Mouse (Mus musculus) T-helper 17 cell (primary cell): ENCODE measurements around the gene Snx10.

Source experiments
- in situ Hi-C, 2 experiments: fragments of 300-600 bp; cut with MboI, MseI; formaldehyde crosslinking; loops; 1 replicate in 1 of 2; 2 replicates in 1 of 2; pipeline ENCODE4 v1.15.1; 2025; ENCODE audit warnings: high pct_unique_total_duplicates in 2 of 2

The Snx10 gene

DNA sequence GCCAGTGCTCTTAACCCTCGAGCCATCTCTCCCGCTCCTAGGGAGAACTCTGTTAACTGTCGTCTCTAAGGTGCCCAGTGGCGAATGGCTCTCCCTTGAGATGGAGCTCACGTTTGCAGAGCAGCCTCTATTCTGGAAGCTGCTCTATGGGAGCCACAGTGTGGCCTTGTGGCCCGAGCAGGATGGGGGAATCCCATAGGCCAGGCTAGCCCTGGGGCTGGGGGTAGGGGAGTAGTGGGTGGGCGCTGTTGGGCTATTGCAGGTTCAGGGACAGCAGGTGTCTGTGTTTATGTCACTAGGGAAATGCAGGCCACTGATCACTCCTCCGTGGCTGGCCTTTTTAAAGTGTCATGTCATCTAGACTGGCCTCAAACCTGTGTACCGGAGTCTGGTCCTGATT, 58.4 kb downstream of the Snx10 start:
- in situ Hi-C loops, result loop anchor here in 1 of 2 experiments (5.0 to 10.0 kb wide), 2 partner anchors 75 to 643 kb away; partner anchors contain the start of gene Hoxa7

DNA sequence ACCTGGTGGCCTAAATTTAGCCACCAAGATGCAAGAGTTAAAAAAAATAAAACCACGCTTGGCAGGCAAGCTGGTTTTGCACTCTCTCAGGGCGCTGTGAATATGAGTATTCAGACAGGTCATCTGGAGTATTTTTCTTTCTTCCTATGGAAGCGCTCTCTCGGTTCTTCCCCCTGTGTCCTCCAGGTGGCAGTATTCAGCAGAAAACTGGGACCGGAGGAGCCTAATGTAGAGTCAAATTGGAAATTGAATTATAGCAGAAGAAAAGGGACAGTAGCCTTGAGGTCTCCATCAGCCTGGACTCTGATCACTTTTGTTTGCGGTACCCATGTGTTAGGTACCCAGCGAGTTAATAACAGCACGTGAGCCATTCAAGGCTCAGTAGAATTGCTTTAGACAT, 62.3 kb downstream of the Snx10 start:
- in situ Hi-C loops, result loop anchor here (5.0 to 10.0 kb wide), 3 partner anchors 271 to 639 kb away; partner anchors contain the start of gene Hoxa7 (in 2 of the 2)

DNA sequence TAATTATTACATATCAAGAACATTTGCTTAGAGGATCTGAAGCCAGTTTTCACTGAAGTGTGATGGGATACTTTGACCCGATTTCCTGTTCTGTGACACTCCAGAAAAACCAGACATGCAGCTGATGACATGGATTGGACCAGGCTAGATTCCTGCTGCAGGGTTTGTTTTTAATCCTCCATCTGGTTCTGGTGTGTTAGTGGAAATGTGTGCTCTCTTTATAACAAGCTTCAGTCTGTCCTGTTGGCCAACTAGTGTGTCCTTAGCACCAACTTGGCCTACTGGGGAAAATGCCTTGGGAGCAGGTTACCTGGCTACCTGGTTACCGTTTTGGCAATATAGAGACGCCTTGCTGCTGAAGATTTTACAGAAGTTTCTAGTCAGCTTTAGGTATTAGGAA, 63.6 kb downstream of the Snx10 start:
- in situ Hi-C loops, result loop anchor here (5.0 to 10.0 kb wide), 3 partner anchors 270 to 638 kb away; partner anchors contain the start of gene Hoxa7 (in 2 of the 2)

DNA sequence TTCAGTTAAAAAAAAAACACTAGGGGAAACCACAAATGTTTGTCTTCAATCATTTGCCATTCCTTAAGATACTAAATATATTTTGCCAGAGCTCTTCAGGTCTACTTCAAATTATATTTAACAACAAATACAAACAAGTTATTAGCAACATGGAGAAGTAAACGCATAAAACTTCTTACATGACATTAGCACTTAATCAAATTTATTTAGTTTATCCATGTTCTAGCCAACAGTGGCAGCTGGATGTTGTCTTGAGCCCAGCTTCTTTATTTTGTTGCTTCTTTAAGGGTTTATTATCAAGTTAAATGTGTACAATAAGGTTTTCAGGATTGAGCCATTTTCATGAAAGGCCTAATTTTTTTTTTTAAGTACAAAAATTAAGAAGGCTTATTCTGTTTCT, 67.6 kb downstream of the Snx10 start:
- in situ Hi-C loops, result loop anchor here in 1 of 2 experiments (10.0 kb wide), 1 partner anchor 264 kb away; no protein-coding TSS in a partner anchor

DNA sequence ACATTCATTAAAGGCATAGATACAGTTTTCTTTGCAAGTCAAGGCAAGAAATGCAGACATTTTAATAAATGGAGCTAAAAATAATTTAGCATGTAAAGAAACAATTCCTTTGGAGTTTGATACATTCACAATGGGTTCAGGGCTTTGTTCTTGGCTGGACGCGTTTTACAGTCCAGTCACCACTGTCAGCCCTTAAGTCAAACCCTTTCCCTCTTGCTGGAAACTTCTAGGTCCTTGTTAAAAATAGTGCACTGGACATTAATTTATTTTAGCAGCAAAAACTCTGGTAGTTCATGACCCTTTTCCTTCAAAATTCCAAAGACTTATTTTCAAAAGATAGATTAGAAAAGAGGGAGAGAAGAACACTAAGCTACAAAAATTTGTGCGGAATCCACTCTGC, 68.1 kb downstream of the Snx10 start:
- in situ Hi-C loops, result loop anchor here in 1 of 2 experiments (10.0 kb wide), 1 partner anchor 263 kb away; no protein-coding TSS in a partner anchor

DNA sequence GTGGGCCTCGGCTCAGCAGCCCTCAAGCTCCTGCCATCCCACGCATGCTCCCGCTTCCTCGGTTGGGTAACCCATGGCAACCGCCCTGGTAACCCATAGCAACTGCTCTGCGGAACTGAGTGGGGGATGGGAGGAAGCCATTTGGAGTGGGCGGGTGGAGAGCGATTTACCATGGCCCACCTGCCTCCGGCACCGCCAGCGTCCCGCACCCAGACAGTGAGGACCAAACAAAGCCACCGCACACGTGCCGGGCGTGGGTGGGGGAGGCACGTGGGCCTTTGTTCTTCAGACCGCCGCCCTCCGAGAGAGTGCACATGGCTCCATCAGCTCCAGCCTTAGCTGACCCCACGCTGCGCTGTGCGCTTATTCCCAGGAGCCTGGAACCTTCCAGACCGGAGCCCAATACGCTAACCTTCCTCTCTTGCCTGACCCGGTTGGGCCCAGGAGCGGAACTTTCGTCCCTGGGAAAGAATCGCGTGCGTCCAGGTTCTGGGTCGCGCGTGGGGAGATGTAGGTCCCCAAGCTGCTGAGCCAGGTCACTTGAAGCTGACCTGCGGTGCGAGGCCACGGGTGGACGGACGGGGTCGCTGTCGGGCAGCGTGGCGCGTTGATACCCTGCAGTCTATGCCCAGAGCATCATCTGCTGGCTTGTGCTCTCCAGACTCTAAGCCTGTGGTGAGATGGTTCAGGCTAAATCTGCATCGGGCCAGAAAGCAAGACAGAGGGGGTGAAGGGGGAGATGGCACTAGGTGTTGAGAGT, 68.8 kb downstream of the Snx10 start:
- in situ Hi-C loops, result loop anchor here in 1 of 2 experiments (10.0 kb wide), 1 partner anchor 262 kb away; no protein-coding TSS in a partner anchor

DNA sequence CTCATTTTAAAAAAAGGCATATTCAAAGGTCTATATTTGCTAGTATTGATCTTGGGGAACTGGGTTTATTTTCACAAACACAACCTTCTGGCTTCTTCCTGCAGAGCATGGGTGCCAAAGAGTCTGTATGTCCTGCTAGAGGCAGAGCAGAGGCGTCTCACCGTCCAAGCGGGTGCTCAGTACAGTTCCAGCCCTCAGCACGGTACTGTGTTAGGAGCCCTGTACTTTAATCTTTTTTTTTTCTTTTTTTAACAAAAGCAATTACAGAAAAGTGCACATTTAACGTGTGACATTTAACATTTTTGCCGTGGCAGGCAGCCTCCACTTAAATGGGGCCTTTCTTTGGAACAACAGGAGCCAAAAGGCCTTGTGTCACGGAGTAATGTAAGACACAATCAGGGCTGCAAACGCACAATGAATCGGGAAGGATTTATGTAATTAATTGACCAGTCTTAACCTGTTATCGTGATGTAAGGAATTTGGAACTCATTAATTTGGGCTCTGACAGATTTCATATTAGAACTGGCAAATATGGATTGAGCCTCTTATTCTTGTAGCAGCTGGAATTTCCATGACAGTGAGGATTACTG, 69.8 kb downstream of the Snx10 start:
- in situ Hi-C loops, result loop anchor here in 1 of 2 experiments (10.0 kb wide), 1 partner anchor 261 kb away; no protein-coding TSS in a partner anchor

DNA sequence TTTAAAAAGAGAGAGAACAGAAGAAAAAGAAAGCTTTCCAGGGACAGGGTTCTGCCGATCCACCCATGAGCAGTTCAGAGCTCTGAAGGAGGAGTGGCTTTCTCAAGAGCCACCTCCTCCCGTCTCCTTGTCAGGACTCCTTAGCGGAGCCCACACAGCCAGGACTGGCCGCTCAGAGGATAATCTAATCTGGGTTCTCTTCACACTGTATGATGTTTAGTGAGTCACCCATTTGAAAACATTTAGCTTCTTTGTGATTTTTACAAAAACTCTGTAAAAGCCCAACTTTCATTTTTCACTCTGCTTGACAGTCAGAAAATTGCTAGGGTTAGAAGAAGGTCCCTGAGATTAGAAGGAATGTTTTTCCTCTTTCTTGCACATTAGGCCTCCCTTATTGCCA, 70.8 kb downstream of the Snx10 start:
- in situ Hi-C loops, result loop anchor here in 1 of 2 experiments (10.0 kb wide), 1 partner anchor 260 kb away; no protein-coding TSS in a partner anchor

DNA sequence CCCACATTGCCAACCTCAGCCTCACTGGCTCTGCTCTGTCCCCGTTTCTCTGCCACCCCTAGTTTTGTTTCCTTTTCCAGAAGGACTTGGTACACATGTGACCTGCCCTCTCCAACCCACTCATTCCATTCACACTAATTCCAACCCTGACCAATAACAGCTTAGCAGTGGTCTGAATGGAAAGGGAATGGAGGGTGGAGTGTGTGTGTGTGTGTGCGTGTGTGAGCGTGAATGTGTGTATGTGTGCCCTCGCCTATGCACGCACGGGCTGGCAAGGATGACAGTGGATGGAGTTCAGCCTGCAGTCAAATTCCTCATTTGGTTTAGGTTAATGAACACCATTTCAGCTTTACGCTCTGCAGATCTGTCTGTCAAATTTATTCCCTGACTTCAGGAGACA, 74.4 kb downstream of the Snx10 start:
- in situ Hi-C loops, result loop anchor here in 1 of 2 experiments (10.0 kb wide), 1 partner anchor 257 kb away; no protein-coding TSS in a partner anchor

DNA sequence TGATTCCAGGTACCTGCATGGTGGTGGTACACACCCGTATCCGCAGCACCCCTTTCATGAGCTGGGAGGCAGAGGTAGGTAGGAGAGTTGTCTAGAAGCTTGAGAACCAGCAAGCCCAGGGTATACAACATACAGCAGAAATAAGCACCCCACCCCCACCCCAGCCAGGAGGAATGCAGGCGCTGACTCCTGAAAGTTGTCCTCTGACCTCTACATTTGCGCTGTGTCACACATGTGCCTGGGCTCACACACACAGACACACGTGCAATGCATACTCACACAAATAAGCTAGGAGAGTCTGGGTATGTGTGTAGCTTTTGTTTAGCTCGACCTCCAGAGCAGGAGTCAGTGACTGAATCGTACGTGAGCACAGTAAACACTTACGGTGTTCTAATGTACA, 76.7 kb downstream of the Snx10 start:
- in situ Hi-C loops, result no loop called here

DNA sequence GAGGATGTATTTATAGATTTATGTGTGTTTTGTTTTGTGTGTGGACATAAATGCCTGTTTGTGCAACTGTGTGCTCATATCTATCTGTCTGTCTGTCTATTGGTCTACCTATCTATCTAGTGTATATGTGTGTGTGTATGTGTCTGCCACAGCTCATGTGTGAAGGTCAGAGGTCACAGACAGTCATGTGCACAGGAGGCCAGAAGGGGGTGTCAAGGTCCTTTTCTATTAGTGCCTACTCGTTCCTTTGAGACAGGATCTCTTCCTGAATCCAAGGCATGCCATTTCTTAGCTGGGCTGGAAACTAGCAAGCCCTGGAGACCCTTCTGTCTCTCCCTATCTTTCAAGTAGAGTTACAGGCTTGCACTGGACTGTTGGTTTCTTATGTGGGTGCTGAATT, 78.6 kb downstream of the Snx10 start:
- in situ Hi-C loops, result no loop called here

DNA sequence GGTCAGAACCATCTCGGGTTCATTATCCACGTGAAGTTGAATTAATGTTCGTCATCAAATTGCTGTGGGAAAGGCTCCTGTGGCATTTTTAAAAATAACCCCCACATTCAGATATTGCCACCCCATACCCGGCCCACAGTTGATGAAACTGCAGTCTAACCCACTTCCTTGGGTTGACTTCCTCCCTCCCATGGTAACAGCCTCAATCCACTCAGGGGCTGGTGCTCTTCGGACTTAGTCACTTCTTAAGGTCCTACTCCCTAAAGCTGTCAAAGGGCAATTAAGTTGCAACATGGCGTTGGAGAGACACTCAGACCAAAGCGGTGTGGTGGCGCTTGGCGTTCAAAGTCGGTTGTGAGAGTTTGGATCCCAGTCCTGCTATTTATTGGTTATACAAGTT, 80.0 kb downstream of the Snx10 start:
- in situ Hi-C loops, result no loop called here

DNA sequence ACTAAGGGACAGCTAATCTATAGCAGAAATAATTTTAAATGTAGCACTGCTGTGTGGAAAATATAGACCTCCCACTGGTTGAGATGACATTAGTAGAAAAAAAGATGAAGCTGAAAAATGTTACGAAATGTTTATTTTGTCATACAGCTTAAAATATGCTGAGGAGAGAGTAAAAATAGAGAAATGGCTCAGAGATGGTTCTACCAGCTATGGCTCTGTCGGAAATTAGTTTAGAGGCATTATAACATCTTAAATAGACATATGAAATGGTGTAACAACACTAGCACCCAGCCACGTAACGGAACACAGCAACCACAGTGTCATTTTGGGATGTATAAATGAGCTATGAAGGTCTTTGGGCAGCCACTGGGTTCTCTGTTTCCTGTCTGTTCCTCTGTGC, 82.5 kb downstream of the Snx10 start:
- in situ Hi-C loops, result no loop called here

DNA sequence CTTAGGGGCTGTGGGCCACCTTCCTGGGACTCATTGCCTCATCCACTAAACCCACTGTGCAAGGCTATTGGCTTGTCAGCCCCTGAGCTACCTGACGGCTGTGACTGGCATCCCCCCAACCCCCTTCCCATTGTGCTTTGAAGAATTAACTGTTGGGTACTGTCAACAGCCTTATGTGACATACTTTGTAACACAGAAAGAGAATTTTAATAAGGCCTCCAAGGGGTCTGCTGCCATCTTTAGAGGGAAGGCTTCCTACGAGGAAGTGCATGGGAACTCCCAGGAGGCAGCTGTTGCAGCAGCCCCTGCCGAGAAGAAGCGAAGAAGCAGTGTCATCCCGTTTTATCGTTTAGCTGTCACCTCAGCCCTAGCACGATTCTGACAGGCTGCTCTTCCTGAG, 83.1 kb downstream of the Snx10 start:
- in situ Hi-C loops, result no loop called here

DNA sequence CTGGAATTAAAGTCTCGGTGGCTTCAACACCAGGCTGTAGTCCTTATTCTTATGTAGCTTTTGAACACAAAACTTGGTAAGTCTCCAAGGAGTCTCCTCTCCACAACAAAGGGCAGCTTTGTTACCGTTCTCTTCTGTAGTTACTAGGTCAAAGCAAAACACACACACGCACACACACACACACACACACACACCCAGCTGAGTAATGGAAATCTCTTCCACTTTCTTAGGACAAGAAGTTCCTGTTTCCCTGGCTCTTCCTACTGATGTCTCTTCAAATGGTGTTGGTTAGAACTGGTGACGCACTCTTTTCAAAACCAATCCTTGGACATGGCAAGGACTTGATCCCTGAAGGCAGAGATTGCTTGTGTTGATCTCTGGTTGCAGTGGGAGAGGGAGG, 87.9 kb downstream of the Snx10 start:
- in situ Hi-C loops, result loop anchor here in 1 of 2 experiments (5.0 kb wide), 1 partner anchor 606 kb away; no protein-coding TSS in a partner anchor

DNA sequence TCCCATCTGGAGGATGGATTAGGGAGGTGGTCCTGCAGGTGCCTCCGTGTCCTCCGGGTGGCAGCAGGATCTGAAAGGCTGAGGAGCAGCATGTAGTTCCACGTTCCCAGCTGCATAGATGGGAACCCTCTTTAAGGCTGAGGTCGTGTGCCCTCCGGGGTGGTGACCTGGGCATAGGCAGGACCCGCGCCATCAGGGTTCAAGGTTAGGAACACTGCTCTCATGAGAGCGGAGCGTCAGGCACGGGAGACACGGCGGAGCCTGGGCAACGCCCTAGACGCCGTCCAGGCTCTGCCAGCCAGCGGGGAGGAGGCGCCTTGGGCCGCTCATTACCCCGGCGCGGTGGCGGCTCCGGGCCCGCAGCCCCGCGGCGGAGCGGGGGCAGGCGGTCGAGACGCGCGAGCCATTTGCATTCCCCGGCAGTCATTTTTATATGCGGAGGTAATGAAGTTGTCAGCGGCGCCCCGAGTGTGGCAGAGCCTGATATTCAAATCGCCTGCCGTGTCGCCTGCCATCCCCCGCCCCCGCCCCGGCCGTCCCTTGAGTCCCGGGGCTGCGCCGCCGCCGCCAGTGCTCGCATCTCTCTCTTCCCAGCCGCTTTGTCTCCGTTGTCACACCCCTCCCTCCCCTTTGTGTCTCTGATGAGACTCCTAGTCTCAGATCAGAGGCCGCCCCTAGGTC, 88.8 kb downstream of the Snx10 start:
- in situ Hi-C loops, result loop anchor here in 1 of 2 experiments (5.0 kb wide), 1 partner anchor 605 kb away; no protein-coding TSS in a partner anchor

DNA sequence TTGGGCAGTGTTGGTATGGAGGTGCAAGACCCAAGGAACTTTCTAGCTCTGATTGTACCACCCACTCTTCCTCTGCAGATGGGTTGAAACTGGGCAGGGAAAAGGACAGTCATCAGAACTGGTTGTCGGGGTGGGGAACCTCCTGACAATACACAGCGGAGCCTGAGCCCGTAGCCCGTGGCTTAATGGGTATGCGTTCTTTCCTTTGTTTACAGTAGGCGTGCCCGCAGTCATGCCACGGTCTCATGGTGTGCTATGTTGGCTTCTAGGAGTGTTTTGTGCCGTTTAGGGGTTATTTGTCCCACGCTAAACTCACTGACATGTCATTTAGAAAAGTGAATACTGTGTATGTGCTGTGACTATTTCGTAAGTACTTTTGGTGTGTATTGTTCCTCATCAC, 90.0 kb downstream of the Snx10 start:
- in situ Hi-C loops, result loop anchor here in 1 of 2 experiments (5.0 kb wide), 1 partner anchor 604 kb away; no protein-coding TSS in a partner anchor

DNA sequence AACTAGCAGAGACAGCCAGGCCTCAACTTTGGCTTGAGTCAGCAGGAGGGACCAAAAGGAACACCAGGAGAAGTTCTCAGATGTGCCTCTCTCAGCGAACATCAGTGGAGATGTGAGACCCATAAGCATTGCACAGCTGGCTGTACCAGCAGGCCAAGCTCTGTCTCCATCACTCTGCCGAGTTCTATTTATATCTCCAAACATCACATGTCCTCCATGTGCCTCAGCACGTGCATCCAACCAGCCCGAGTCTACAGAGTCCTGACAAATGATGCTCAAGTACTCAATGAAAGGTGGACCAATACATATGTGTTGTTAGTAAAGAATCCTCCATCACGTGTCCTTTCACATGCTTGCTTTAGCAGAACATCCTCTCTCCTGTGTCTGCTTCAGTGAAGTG, 103.1 kb downstream of the Snx10 start:
- in situ Hi-C loops, result no loop called here

DNA sequence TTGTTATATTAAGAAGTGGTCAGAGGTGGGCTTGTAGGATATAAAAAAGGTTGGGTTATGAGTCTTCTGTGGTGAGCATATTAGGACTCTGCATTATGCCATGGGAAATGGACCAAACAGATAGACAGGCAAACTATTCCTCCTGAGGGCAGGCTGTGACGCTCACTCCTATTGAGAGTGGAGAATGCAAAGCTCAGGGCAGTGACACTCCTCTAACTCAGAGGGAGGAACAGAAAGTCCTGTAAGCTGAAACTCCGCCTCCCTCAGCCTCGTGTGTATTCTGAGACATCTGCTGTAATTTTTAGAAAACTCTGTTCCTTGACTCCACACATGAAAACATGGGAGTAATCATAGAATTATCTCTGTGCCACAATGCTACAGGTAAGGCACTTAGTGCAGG, 106.0 kb downstream of the Snx10 start:
- in situ Hi-C loops, result no loop called here

DNA sequence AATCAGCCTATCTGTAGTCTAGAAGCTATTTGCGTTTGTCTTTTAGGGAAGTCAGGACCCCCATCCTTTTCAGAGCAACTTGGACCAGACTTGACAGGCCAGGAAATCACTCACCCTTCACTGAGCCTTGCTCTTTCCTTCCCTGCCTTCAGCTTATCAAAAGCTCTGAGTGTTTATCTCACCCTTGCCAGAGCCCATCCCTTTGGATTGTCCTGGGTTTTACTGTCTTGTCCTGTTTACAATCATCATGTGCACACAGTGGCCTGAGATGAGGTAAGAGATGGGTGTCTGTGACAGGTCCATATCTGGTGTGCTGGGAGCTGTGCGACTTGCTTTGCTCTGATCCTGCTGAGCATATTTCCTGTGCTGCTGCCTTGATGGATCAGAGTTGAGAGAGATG, 106.5 kb downstream of the Snx10 start:
- in situ Hi-C loops, result no loop called here

DNA sequence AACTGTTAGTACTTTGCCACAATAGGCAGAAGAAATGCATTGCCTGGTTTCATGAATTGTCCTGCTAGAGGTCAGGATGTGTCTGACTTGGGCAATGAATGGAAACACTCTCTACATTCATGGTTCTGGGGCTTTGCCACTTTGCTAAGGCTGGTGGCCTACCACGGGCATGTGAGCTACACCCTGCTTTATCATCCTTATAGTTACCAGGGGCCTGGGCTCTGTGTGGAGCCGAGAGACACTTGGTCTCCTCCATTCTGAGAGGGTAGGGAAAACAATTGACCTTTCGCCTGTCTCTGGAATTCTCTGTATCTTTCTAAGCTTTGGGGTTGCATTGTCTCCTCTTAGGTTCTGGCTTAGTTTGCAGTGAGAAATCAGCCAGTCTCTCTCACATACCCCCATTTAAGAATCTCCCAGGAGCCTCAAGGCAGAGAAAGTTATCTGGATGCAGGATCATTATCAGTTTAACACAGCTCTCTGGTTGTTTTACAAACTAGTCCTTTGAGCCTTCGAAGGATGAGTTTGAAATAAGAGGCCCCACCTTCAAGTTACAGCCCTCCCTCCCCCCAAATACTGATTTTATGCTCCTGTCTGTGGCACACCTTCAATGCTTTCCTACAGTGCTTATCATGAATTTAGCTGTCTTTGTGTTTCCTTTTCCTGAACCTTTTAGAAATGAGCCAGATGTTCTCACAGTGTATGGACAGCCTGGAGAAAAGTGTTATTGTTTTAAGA, 109.4 kb downstream of the Snx10 start:
- in situ Hi-C loops, result no loop called here
